Mouse (Mus musculus) MEL (cell line): ENCODE results near the gene Olfr166. TPM values are rescaled to one million over a fixed set of nuclear protein-coding genes. Genes with fewer than 3 reads are reported as not detected.

ENCODE experiments used
- DNase-seq: peaks from one replicate; pipeline ENCODE4 v3.0.0; 2011; ENCODE audit warnings: low read depth, low spot score
- H3K27ac ChIP-seq: 2 replicates; pipeline ENCODE4 v1.5.1; 2012; ENCODE audit warnings: low read depth, mild to moderate bottlenecking, control low read depth, low read length, moderate library complexity; ENCODE audit not compliant: control insufficient read depth
- H3K27me3 ChIP-seq, 2 experiments: fragments of 150-350 bp in 1 of 2; sonication (generic) in 1 of 2; 2 replicates each; pipeline ENCODE4 v1.6.1; 2012; ENCODE audit warnings: low read length in 2 of 2, mild to moderate bottlenecking in 2 of 2, improper control_type of control experiment in 1 of 2, moderate library complexity in 1 of 2; ENCODE audit not compliant: insufficient read depth in 2 of 2, control insufficient read depth in 1 of 2
- H3K36me3 ChIP-seq, 2 experiments: 2 replicates each; pipeline ENCODE4 v1.6.1; 2012 to 2014; ENCODE audit warnings: low read length in 2 of 2, improper control_type of control experiment in 1 of 2, inconsistent platforms in 1 of 2, mild to moderate bottlenecking in 1 of 2; ENCODE audit not compliant: insufficient read depth in 2 of 2, control insufficient read depth in 1 of 2
- H3K4me1 ChIP-seq, 2 experiments: fragments of 150-350 bp in 1 of 2; sonication (generic) in 1 of 2; 2 replicates each; pipeline ENCODE4 v1.6.1; 2012; ENCODE audit warnings: low read length in 2 of 2, improper control_type of control experiment in 1 of 2, mild to moderate bottlenecking in 1 of 2; ENCODE audit not compliant: insufficient read depth in 2 of 2, control insufficient read depth in 1 of 2
- H3K4me3 ChIP-seq, 2 experiments: fragments of 150-350 bp in 1 of 2; sonication (generic) in 1 of 2; 2 replicates each; pipeline ENCODE4 v1.5.1; 2012; ENCODE audit warnings: low read depth in 2 of 2, low read length in 2 of 2, mild to moderate bottlenecking in 2 of 2, moderate library complexity in 2 of 2, control low read depth in 1 of 2, improper control_type of control experiment in 1 of 2; ENCODE audit not compliant: control insufficient read depth in 1 of 2, insufficient read depth in 1 of 2
- H3K79me2 ChIP-seq: 2 replicates; pipeline ENCODE4 v1.6.1; 2012; ENCODE audit warnings: mild to moderate bottlenecking, low read length, moderate library complexity; ENCODE audit not compliant: control insufficient read depth, poor library complexity, insufficient read depth
- H3K9ac ChIP-seq: 2 replicates; pipeline ENCODE4 v1.6.1; 2012; ENCODE audit warnings: low read depth, mild to moderate bottlenecking, control low read depth, low read length, moderate library complexity; ENCODE audit not compliant: control insufficient read depth, poor library complexity, severe bottlenecking
- H3K9me3 ChIP-seq: fragments of 150-350 bp; sonication (generic); replicated peaks from 2 replicates; pipeline ENCODE4 v1.6.1; 2012; ENCODE audit warnings: mild to moderate bottlenecking, low read length, improper control_type of control experiment, moderate library complexity; ENCODE audit not compliant: insufficient read depth
- E2F4 ChIP-seq: IDR thresholded peaks from 2 replicates; pipeline ENCODE4 v1.6.1; 2011; ENCODE audit warnings: low read depth, low read length, improper control_type of control experiment, borderline replicate concordance
- GABPA ChIP-seq: IDR thresholded peaks from 2 replicates; pipeline ENCODE4 v1.6.1; 2012; ENCODE audit warnings: low read depth, mild to moderate bottlenecking, inconsistent platforms, low read length, improper control_type of control experiment, moderate library complexity
- MEF2A ChIP-seq: IDR thresholded peaks from 2 replicates; pipeline ENCODE4 v1.6.1; 2014; ENCODE audit warnings: low read depth, mild to moderate bottlenecking, inconsistent platforms, low read length, improper control_type of control experiment; ENCODE audit not compliant: poor library complexity, insufficient replicate concordance, severe bottlenecking; ENCODE audit errors: extremely low read depth
- POLR2AphosphoS2 ChIP-seq: IDR thresholded peaks from 2 replicates; pipeline ENCODE4 v1.6.1; 2011; ENCODE audit warnings: low read length, improper control_type of control experiment
- RAD21 ChIP-seq: IDR thresholded peaks from 2 replicates; pipeline ENCODE4 v1.6.1; 2011; ENCODE audit warnings: mild to moderate bottlenecking, low read depth, low read length, improper control_type of control experiment
- SIN3A ChIP-seq: IDR thresholded peaks from 2 replicates; pipeline ENCODE4 v1.6.1; 2012; ENCODE audit warnings: low read length, improper control_type of control experiment, inconsistent platforms
- polyA plus RNA-seq, 2 experiments: library from polyadenylated mRNA; stranded (reverse) in 1 of 2; unstranded in 1 of 2; fragments of >175 nt in 1 of 2; fragments of >200 nt in 1 of 2; gene quantifications; 2 replicates each; pipeline versions ENCODE4 v1.2.1 to v1.2.4; 2012; ENCODE audit warnings: low replicate concordance in 2 of 2, low read depth in 1 of 2; ENCODE audit not compliant: insufficient read length in 2 of 2, insufficient read depth in 1 of 2, missing spikeins in 1 of 2
- total RNA-seq: library from RNA; depleted of rRNA; stranded (reverse); fragments of 300-350 nt; gene quantifications from 2 replicates; pipeline ENCODE4 v1.2.3, GENCODE M21; 2012; rRNA removed

The Olfr166 gene
- total and polyA plus RNA-seq, 3 experiments: not detected

- H3K27me3 ChIP-seq: no peaks in the 10 kb centered on the region
- TF ChIP-seq RAD21 (no peak), MEF2A (no peak), SIN3A (no peak), POLR2AphosphoS2 (no peak), E2F4 (no peak), GABPA (no peak)
- TF ChIP-seq, all 39 proteins: peak for 0
- H3K9ac ChIP-seq: no peak within 1 kb of the TSS
- H3K27ac ChIP-seq: no peak within 1 kb of the TSS
- no peak within 1 kb of the TSS for H3K4me3 ChIP-seq
- no peaks in the 10 kb centered on the region for H3K36me3 ChIP-seq
- no peaks in the 10 kb centered on the region for H3K4me1 ChIP-seq
- no peaks in the 10 kb centered on the region for H3K79me2 ChIP-seq
- H3K9me3 ChIP-seq: no peaks in the 10 kb centered on the region
- DNase-seq: no peak
These were observed 52.0 kb downstream of the Olfr166 start, which contains the start of gene Olfr168 for GRCm38 (mm10) chr16:19535455-19535854. Gene Olfr168, minus strand, starts transcription at chr16:19535555.

Other genes starting within 250 kb of the Olfr166 start
- gene Olfr164, start 169.6 kb upstream of the Olfr166 start, total RNA-seq: not detected in 2 replicates
- gene Olfr164, start 169.6 kb upstream of the Olfr166 start, polyA plus RNA-seq: not detected
- not detected in 2 replicates for gene Olfr165, start 60.6 kb upstream of the Olfr166 start, total RNA-seq
- gene Olfr165, start 60.6 kb upstream of the Olfr166 start, polyA plus RNA-seq: not detected
- gene Olfr167, start 38.6 kb downstream of the Olfr166 start, total RNA-seq: not detected in 2 replicates
- gene Olfr167, start 38.6 kb downstream of the Olfr166 start, polyA plus RNA-seq: not detected
- gene Olfr168, start 51.9 kb downstream of the Olfr166 start, total RNA-seq: not detected in 2 replicates
- gene Olfr168, start 51.9 kb downstream of the Olfr166 start, polyA plus RNA-seq: not detected
- not detected in 2 replicates for gene Olfr169, start 88.1 kb downstream of the Olfr166 start, total RNA-seq
- gene Olfr169, start 88.1 kb downstream of the Olfr166 start, polyA plus RNA-seq: not detected
- gene Olfr170, start 128.2 kb downstream of the Olfr166 start, total RNA-seq: not detected in 2 replicates
- not detected for gene Olfr170, start 128.2 kb downstream of the Olfr166 start, polyA plus RNA-seq
- gene Olfr171, start 146.2 kb downstream of the Olfr166 start, total RNA-seq: not detected in 2 replicates
- gene Olfr171, start 146.2 kb downstream of the Olfr166 start, polyA plus RNA-seq: not detected
- not detected in 2 replicates for gene Lamp3, start 222.7 kb downstream of the Olfr166 start, total RNA-seq
- gene Lamp3, start 222.7 kb downstream of the Olfr166 start, polyA plus RNA-seq: under 1 TPM in 1 of 2 experiments, not detected in 1; 0.08 TPM